Mouse (Mus musculus) liver, embryonic 11.5 days (tissue): ENCODE measurements at regions not wholly inside any gene's neighbourhood (a gene's known extent, or its start where the extent isn't known, plus 50 kb on each side); places are given as distances from the start of the nearest gene placed in this dataset.

Experiments used
- ATAC-seq: fragments of 200-750 bp; cut with Nextera tagmentation; replicated peaks from 2 replicates; pipeline ENCODE4 v1.8.0; 2017; ENCODE audit warnings: moderate number of reproducible peaks, mild to moderate bottlenecking, moderate TSS enrichment, moderate library complexity; ENCODE audit not compliant: low FRiP score
- DNase-seq: peaks from one replicate; pipeline ENCODE4 v3.0.0-alpha.2; 2017; ENCODE audit warnings: low spot score
- H3K27ac ChIP-seq: fragments of 300-500 bp; sonication (generic); 2 replicates; pipeline ENCODE4 v1.5.1; 2014; ENCODE audit warnings: mild to moderate bottlenecking, low read depth, low read length, control low read depth
- H3K27me3 ChIP-seq: fragments of 300-500 bp; sonication (generic); replicated peaks from 2 replicates; pipeline ENCODE4 v1.6.1; 2014; ENCODE audit warnings: low read length, mixed read lengths; ENCODE audit not compliant: control insufficient read depth, insufficient read depth
- H3K36me3 ChIP-seq: fragments of 300-500 bp; sonication (generic); 2 replicates; pipeline ENCODE4 v1.6.1; 2014; ENCODE audit warnings: mild to moderate bottlenecking, low read length, moderate library complexity, mixed read lengths; ENCODE audit not compliant: control insufficient read depth, insufficient read depth
- H3K4me1 ChIP-seq: fragments of 300-500 bp; sonication (generic); replicated peaks from 2 replicates; pipeline ENCODE4 v1.6.1; 2014; ENCODE audit warnings: low read length, mixed read lengths; ENCODE audit not compliant: control insufficient read depth, insufficient read depth
- H3K4me2 ChIP-seq: fragments of 300-500 bp; sonication (generic); 2 replicates; pipeline ENCODE4 v1.6.1; 2014; ENCODE audit warnings: mild to moderate bottlenecking, control low read depth, moderate library complexity
- H3K4me3 ChIP-seq: fragments of 300-500 bp; sonication (generic); 2 replicates; pipeline ENCODE4 v1.5.1; 2014; ENCODE audit warnings: low read depth, low read length, control low read depth
- H3K9ac ChIP-seq: fragments of 300-500 bp; sonication (generic); 2 replicates; pipeline ENCODE4 v1.6.1; 2014; ENCODE audit warnings: low read depth, low read length, control low read depth
- H3K9me3 ChIP-seq: fragments of 300-500 bp; sonication (generic); 2 replicates; pipeline ENCODE4 v1.6.1; 2016; ENCODE audit warnings: low read length, inconsistent platforms, mixed read lengths; ENCODE audit not compliant: control insufficient read depth
- WGBS: fragments of 180-500 bp; shearing (Covaris S2); extraction: QIAGEN DNeasy Blood & Tissue Kit; methylation state at CpG from one replicate; pipeline ENCODE4 v1.1.7; 2014; 5-methylcytosine and 5-hydroxymethylcytosine counted together

DNA sequence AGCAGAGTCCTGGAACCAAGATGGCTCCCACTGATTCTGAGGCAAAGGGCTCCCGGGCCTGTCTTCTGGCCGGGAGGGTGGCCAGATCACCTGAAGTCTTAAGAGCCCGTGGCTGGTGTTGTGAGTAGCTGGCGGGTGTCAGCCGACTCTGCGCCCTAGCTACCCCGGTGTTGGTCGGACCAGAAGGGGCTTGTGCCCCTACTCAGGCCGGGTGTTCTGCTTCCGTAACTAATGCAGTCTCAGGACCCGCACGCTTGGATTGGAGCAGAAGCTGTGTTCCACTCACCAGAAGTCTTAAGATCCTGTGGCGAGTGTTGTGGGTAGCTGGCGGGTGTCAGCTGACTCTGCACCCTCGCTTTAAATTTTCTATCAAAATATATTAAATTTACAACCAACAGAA, 1285.3 kb upstream of the Cdh9 start:
- H3K36me3 ChIP-seq: no peaks in the 10 kb centered on the region
- no peaks in the 10 kb centered on the region for H3K27me3 ChIP-seq
- DNase-seq (no peak), ATAC-seq (no peak)
- H3K27ac ChIP-seq: no peak overlapping the region
- H3K4me1 ChIP-seq: no peaks in the 10 kb centered on the region
- H3K4me3 ChIP-seq: no peak overlapping the region
- WGBS: 91% methylated on average over 15 of the region's 15 CpGs
- H3K9me3 ChIP-seq: no peaks in the 10 kb centered on the region
- H3K4me2 ChIP-seq: no peak overlapping the region
- H3K9ac ChIP-seq: no peak overlapping the region

DNA sequence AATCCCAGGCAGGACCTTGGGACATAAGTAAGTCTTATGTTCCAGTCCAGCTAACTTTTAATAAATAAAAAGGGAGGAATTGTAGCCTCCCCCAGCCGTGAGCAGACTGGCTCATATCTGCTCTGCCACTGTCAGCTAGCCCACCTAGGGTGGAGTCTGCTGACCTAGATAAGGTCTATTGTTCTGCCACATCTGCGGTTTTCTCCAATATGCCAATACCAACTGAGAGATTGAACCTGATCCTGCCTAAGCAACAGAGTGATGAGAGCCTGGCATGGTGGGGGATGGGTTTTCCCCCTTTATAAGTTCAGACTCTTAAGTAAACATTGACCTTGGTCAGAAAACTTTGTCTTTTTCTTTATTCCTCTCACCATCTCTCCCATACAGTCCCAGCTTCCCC, 1250.9 kb upstream of the Cdh9 start:
- Histone ChIP-seq H3K36me3 (no peaks in the 10 kb centered on the region), H3K4me2 (no peak overlapping the region), H3K4me3 (no peak overlapping the region), H3K27ac (no peak overlapping the region), H3K9ac (no peak overlapping the region), H3K4me1 (no peaks in the 10 kb centered on the region), H3K27me3 (no peaks in the 10 kb centered on the region), H3K9me3 (no peaks in the 10 kb centered on the region)
- no peak for DNase-seq
- peak; percentile 67 for ATAC-seq
- WGBS: 64% methylated on average over 2 of the region's 2 CpGs

DNA sequence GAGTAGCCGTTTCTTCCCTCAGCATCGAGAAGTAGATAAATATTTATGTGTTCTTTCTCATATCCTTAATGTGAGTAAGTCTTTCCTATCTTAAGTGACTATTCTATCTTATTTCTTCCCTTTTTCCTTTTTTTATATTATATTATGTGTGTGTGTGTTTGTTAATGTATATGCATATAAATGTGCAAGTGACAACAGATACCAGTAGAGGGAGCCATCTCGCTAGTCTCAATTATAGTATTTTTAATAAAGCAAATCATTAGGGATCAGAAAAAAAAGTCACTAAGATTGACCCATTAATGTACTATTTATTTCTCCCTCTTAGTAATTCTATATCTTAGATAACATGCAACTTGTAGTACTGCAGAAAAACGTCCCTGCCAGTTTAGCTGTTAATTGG, 1228.3 kb upstream of the Cdh9 start:
- Histone ChIP-seq H3K4me1 (no peaks in the 10 kb centered on the region), H3K4me3 (no peak overlapping the region), H3K27ac (no peak overlapping the region), H3K9me3 (no peaks in the 10 kb centered on the region), H3K4me2 (no peak overlapping the region), H3K9ac (no peak overlapping the region), H3K36me3 (no peaks in the 10 kb centered on the region), H3K27me3 (no peaks in the 10 kb centered on the region)
- no peak for DNase-seq
- WGBS: 78% methylated on average over 4 of the region's 4 CpGs
- no peak for ATAC-seq

DNA sequence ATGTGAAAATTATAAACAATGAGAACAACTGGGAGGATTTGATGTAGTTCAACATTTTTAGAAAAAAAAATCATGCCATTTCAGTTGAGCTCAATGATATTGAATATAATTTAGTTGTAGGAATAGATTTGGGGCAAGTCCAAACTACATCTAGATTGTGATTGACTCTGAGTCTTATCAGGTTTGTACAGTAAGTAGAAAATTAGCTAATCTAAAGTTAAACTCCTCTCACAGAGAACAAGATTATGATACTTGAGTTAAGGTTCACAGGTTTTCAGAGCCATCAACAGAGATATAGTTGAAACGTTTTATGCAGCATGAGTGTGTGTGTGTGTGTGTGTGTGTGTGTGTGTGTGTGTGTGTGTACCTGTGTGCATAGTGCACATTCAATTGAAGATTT, 1189.6 kb upstream of the Cdh9 start:
- no peak overlapping the region for H3K4me2 ChIP-seq
- WGBS: 74% methylated on average over 1 of the region's 1 CpGs
- H3K27me3 ChIP-seq: no peaks in the 10 kb centered on the region
- H3K4me1 ChIP-seq: no peaks in the 10 kb centered on the region
- no peak overlapping the region for H3K27ac ChIP-seq
- no peak overlapping the region for H3K9ac ChIP-seq
- no peak overlapping the region for H3K4me3 ChIP-seq
- H3K9me3 ChIP-seq: no peaks in the 10 kb centered on the region
- H3K36me3 ChIP-seq: no peaks in the 10 kb centered on the region
- ATAC-seq: no peak
- DNase-seq: no peak

DNA sequence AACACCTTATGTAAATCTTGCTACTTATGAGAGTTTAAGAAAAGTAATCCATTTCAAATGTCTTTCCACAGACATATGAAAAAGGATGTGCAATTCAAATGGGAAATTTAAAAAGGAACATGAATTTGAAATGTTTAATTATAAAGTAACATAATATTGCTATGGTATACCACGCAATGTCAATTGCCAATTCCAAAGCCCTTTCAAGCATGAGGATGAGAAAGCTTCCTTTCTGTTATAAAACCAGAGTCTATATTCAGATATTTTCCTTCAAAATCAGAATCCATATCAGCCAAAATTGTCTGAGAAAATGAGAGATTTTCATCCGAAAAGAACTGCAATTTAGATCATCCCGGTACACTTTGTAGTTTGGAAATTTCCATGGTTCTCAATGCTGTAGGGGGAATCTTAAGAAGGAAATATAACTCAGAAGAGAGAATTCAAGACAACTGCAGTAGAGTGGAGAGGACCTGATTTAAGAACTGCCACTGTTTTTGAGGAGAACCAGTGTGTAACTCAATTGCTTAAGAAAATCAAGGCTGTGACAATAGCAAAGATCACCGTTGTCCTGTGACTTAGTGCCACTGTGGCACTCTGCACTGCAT, 1169.3 kb upstream of the Cdh9 start:
- H3K4me2 ChIP-seq: no peak overlapping the region
- WGBS: 91% methylated on average over 4 of the region's 4 CpGs
- H3K27ac ChIP-seq: no peak overlapping the region
- no peaks in the 10 kb centered on the region for H3K36me3 ChIP-seq
- H3K9ac ChIP-seq: no peak overlapping the region
- ATAC-seq (no peak), DNase-seq (no peak)
- H3K4me3 ChIP-seq: no peak overlapping the region
- H3K4me1 ChIP-seq: no peaks in the 10 kb centered on the region
- no peaks in the 10 kb centered on the region for H3K27me3 ChIP-seq
- no peaks in the 10 kb centered on the region for H3K9me3 ChIP-seq

DNA sequence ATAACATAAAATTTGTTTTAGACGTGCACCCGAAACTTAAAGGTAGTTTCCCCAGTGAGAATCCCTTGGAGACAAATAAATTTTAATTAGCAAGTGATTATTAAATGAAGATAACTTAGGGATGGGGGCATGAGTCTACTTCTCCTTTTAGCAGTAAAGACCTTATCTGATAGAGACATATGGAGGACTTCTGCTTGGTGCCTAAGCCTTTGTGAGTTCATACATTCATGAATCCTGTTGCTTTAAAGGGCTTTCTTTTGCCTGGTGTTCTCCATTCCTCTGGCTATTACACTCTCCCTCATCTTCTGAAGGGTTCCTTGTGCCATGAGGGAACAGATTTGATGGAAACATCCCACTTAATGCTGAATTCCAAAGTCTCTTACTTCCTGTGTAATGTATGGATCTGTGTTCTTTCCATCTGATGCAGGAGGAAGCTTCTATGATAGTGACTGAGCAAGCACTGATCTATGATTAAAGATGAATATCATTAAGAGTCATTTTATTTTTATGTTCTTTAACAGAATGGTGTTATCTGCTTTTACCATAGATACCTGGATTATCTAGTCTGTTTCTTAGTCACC, 1146.2 kb upstream of the Cdh9 start:
- DNase-seq: no peak
- no peaks in the 10 kb centered on the region for H3K27me3 ChIP-seq
- H3K9ac ChIP-seq: no peak overlapping the region
- 85% methylated on average over 2 of the region's 2 CpGs for WGBS
- no peak overlapping the region for H3K4me3 ChIP-seq
- no peaks in the 10 kb centered on the region for H3K4me1 ChIP-seq
- no peak for ATAC-seq
- no peaks in the 10 kb centered on the region for H3K36me3 ChIP-seq
- H3K27ac ChIP-seq: no peak overlapping the region
- H3K4me2 ChIP-seq: no peak overlapping the region
- no peaks in the 10 kb centered on the region for H3K9me3 ChIP-seq

DNA sequence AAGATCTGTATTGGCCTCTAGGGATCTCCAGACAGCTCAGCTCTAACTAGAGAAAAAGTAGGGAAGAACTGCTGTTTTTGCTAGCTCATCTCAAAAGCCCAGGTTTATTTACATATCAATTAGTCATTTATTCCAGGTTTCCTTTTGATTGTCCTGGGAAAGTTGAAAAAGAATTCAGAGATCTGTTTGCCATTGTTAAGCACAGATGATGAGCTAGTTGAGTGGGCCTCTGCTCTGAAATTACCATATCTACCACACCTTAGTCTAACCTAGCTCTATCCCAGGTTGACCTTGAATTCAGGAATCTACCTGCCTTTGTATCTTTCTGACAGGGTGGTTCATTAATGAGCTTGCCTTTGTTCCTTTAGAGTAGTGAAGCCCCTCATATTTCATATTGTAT, 1110.6 kb upstream of the Cdh9 start:
- ATAC-seq (no peak), DNase-seq (no peak)
- no peak overlapping the region for H3K9ac ChIP-seq
- no peaks in the 10 kb centered on the region for H3K4me1 ChIP-seq
- no peaks in the 10 kb centered on the region for H3K36me3 ChIP-seq
- H3K4me2 ChIP-seq: no peak overlapping the region
- no peaks in the 10 kb centered on the region for H3K9me3 ChIP-seq
- no peak overlapping the region for H3K27ac ChIP-seq
- H3K27me3 ChIP-seq: no peaks in the 10 kb centered on the region
- no peak overlapping the region for H3K4me3 ChIP-seq

DNA sequence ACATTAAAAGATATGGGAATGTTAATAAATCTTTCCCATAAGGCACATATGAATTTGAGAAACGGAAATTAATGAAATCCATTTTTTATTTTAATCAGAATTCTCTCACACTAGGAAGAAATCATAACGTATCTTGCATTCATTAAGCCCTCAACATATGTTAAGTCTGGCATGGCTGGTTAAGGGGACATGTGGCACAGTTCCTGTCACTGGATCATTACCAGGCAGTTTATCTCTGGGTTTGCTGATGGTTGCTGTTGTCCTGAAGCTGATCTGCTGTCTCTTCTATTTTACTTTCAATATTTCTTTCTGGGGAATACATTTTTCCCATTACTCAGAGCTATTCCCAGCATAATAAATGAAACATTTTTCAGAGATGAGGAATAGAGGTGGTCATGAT, 1099.3 kb upstream of the Cdh9 start:
- WGBS: 63% methylated on average over 2 of the region's 2 CpGs
- no peak for DNase-seq
- no peak overlapping the region for H3K27ac ChIP-seq
- no peak overlapping the region for H3K4me3 ChIP-seq
- H3K4me1 ChIP-seq: no peaks in the 10 kb centered on the region
- no peak overlapping the region for H3K9ac ChIP-seq
- H3K27me3 ChIP-seq: no peaks in the 10 kb centered on the region
- H3K36me3 ChIP-seq: no peaks in the 10 kb centered on the region
- no peaks in the 10 kb centered on the region; the same call in 1 of the 2 replicates for H3K9me3 ChIP-seq
- ATAC-seq: no peak
- no peak overlapping the region for H3K4me2 ChIP-seq

DNA sequence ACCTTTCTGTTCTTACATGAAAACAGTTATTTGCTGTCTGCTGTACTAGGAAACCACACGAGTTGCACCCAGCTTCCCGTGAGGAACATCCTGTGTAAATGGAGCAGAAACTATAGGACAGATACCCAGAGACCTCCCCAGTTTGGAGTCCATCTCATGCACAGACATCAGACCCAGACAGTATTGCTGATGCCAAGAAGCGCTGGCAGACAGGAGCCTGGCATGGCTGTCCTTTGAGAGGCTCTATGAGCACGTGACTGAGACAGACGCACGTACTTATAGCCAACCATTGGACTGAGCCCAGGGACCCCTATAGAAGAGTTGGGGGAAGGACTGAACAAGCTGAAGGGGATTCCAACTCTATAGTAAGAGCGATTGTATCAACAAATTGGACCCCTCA, 1098.3 kb upstream of the Cdh9 start:
- H3K27me3 ChIP-seq: no peaks in the 10 kb centered on the region
- 85% methylated on average over 7 of the region's 7 CpGs for WGBS
- no peak for DNase-seq

More for the DNA sequence above, 1098.3 kb upstream of the Cdh9 start:
- Histone ChIP-seq H3K36me3 (no peaks in the 10 kb centered on the region), H3K4me2 (no peak overlapping the region), H3K4me3 (no peak overlapping the region), H3K27ac (no peak overlapping the region), H3K9ac (no peak overlapping the region), H3K9me3 (no peaks in the 10 kb centered on the region; the same call in 1 of the 2 replicates), H3K4me1 (no peaks in the 10 kb centered on the region)
- no peak for ATAC-seq
